Mouse (Mus musculus): Measurements from ENCODE around the gene Tm7sf2. TPM values are rescaled to one million over a fixed set of nuclear protein-coding genes. Genes with fewer than 3 reads are reported as not detected.

The Tm7sf2 gene
- polyA plus RNA-seq, 1 experiment from 2014 or later, result 34.9 TPM

DNA sequence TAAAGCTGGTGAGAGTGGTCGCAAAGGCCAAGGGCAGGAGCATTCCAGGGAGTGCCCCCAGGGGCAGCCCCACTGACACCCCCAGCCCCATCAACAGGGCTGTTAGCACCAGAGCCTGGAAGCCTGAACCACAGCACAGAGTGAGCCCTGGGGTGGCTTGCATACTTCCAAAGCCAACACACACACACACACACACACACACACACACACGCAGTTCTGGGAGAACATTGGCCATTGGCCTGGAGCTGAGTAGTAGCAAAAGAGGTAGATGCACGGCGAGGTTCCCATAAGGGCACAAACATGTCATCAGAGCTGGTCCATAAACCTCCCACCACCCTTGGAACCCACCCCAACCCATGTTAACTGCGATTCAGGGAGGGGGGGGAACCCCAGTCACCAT lies 1.6 kb downstream of the Tm7sf2 start:
- Histone ChIP-seq H3K36me3 (peaks cover 29% of the 10 kb centered on the region), H3K4me3 (peak overlapping the region; percentile 65), H3K4me1 (peaks cover 43% of the 10 kb centered on the region), H3K9ac (replicated peaks) (peak overlapping the region; percentile 86), H3K4me2 (replicated peaks) (peak overlapping the region; percentile 97), H3K9me3 (no peaks in the 10 kb centered on the region), H3K27ac (replicated peaks) (peak overlapping the region; percentile 89), H3K27me3 (no peaks in the 10 kb centered on the region)
- ATAC-seq (replicated peaks), result 0 out of 2 replicates have a peak, but pooled peaks have one; percentile 2
- 32% methylated on average over 5 of the region's 5 CpGs for WGBS

DNA sequence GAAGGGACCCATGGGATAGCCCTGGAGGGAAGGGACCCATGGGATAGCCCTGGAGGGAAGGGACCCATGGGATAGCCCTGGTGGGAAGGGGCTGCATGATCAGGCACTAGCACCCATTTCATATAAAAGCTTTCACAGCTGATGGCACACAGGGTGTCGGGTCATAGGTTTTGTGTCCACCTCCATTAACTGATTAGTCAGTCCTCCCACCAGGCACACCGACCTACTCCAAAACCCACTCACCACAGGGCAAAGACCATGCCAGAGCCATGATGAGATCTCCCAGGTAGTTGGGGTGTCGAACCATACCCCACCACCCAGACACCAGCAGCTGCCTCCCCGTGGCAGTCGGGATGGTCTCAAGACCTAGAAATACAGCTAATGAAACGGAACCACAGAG lies 5.1 kb downstream of the Tm7sf2 start:
- H3K9ac ChIP-seq (replicated peaks), result no peak overlapping the region
- H3K27me3 ChIP-seq, result no peaks in the 10 kb centered on the region
- H3K4me3 ChIP-seq, result 0 out of 2 replicates have a peak overlapping the region, but pooled peaks have one; percentile 88
- peaks cover 57% of the 10 kb centered on the region for H3K4me1 ChIP-seq
- peaks cover 10% of the 10 kb centered on the region for H3K36me3 ChIP-seq
- H3K27ac ChIP-seq (replicated peaks), result no peak overlapping the region
- 94% methylated on average over 6 of the region's 6 CpGs for WGBS
- H3K9me3 ChIP-seq, result no peaks in the 10 kb centered on the region
- no peak for ATAC-seq (replicated peaks)
- no peak overlapping the region; the same call in 1 of the 2 replicates for H3K4me2 ChIP-seq (replicated peaks)

DNA sequence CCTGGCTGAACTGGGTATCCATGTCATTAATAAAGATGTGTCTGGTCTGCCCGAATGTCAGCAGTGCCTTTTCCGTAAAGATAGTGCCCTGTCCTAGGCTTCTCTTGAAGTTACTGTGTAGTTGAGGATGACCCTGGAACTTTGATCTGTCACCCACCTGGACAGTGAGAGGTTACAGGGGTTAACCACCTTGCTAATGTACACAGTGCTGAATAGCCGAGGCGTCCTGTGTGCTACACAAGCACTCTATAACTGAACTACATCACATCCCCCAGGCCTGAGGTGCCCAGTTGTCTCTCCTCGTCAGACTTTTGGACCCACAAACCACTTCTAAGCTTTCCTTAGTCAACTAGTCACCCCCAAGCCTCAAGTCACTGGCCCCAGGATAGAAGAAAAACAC lies 5.8 kb downstream of the Tm7sf2 start:
- Histone ChIP-seq H3K27ac (replicated peaks) (no peak overlapping the region), H3K27me3 (no peaks in the 10 kb centered on the region), H3K9me3 (no peaks in the 10 kb centered on the region), H3K36me3 (peaks cover 10% of the 10 kb centered on the region), H3K9ac (replicated peaks) (peak overlapping the region; percentile 94), H3K4me1 (peaks cover 53% of the 10 kb centered on the region), H3K4me2 (replicated peaks) (peak overlapping the region; percentile 99), H3K4me3 (peak overlapping the region; percentile 88)
- WGBS, result 72% methylated on average over 5 of the region's 5 CpGs
- ATAC-seq (replicated peaks), result no peak

DNA sequence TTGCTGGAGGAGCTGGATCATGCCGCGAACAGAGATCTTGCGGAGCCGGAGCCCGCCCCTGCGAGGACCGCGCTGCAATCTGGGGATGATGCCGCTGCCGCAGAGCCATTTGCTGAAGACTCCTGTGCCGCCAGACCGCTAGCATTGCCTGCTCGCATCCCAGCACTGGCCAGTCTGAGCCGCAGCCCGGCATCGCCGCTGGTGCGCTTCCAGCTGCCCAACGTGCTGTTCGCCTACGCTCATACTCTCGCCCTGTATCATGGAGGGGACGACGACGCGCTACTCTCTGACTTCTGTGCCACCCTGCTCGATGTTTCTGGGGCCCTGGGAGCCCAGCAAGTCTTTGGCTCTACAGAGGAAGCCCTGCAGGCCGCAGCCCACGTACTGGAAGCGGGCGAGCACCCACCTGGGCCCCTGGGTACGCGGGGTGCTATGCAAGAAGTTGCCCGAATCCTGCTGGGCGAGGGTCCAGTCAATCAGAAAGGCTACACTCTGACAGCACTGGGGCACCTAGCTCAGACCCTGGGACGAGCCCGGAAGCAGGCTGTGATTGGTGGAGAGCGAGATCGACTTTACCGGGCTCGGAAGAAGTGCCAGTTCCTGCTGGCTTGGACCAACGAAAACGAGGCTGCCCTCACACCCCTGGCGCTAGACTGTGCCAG lies 6.4 kb downstream of the Tm7sf2 start:
- ATAC-seq (replicated peaks), result no peak
- Histone ChIP-seq H3K4me1 (peaks cover 52% of the 10 kb centered on the region), H3K4me3 (peak overlapping the region; percentile 88), H3K27me3 (no peaks in the 10 kb centered on the region), H3K36me3 (peaks cover 10% of the 10 kb centered on the region), H3K4me2 (replicated peaks) (peak overlapping the region; percentile 99), H3K9me3 (no peaks in the 10 kb centered on the region), H3K27ac (replicated peaks) (peak overlapping the region; percentile 94), H3K9ac (replicated peaks) (peak overlapping the region; percentile 94)
- 2% methylated on average over 44 of the region's 44 CpGs for WGBS

DNA sequence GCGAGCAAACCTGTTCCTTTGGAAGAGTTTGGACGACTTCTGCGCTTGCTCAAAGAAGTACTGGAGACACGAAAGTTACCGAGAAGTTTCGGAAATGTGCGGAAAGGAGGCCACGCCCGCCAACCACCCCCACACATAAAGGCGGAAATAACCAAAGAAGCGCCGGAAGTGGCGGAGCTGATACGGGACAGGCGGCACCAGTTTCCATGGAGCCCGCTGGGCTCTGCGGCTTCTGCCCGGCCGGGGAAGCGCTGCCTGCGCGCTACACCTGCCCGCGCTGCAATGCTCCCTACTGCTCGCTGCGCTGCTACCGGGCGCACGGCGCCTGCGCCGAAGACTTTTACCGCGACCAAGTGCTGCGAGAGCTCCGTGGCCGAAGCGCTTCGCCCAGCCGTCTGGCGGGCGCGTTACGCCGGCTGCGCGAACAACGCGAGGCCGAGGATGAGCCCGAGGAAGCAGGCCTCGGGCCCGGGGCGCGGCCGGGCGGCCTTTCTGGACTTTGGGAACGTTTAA lies 7.1 kb downstream of the Tm7sf2 start, which contains the start of gene Znhit2:
Gene Znhit2 (plus strand): TSS at position 172 of the 513 bp plus-strand sequence.
- peak within 1 kb of the TSS; percentile 88 for H3K4me3 ChIP-seq
- no peaks in the 10 kb centered on the region for H3K9me3 ChIP-seq
- WGBS, result 0% methylated on average over 57 of the region's 58 CpGs
- peak; percentile 74 for ATAC-seq (replicated peaks)
- H3K4me2 ChIP-seq (replicated peaks), result peak within 1 kb of the TSS; percentile 99
- peaks cover 52% of the 10 kb centered on the region for H3K4me1 ChIP-seq
- H3K36me3 ChIP-seq, result peaks cover 10% of the 10 kb centered on the region
- H3K27me3 ChIP-seq, result no peaks in the 10 kb centered on the region
- H3K27ac ChIP-seq (replicated peaks), result peak within 1 kb of the TSS; percentile 94
- peak within 1 kb of the TSS; percentile 94 for H3K9ac ChIP-seq (replicated peaks)

DNA sequence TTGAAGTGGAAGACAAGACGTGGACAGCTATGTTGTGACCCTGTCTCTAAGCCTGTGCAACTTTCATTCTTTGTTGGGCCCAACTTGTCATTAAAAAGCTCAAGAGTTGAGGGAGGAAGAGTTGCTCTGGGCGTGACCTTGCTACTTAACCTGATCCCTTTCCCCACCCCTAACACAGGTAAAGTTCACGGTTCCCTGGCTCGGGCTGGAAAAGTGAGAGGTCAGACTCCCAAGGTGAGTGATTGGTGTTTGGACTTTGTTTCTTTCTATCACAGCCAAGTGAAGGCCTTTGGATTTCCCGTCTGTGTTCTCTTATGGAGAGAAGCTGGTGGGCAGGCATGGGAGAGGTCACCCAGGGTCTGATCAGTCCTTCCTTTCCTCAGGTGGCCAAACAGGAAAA lies 9.2 kb downstream of the Tm7sf2 start:
- H3K27me3 ChIP-seq, result no peaks in the 10 kb centered on the region
- 87% methylated on average over 5 of the region's 5 CpGs for WGBS
- no peaks in the 10 kb centered on the region for H3K9me3 ChIP-seq
- peaks cover 49% of the 10 kb centered on the region for H3K4me1 ChIP-seq
- peaks cover 28% of the 10 kb centered on the region for H3K36me3 ChIP-seq
- H3K9ac ChIP-seq (replicated peaks), result no peak overlapping the region; the same call in 1 of the 2 replicates
- H3K4me3 ChIP-seq, result peak overlapping the region; percentile 87
- peak overlapping the region; percentile 78 for H3K4me2 ChIP-seq (replicated peaks)
- ATAC-seq (replicated peaks), result no peak
- H3K27ac ChIP-seq (replicated peaks), result no peak overlapping the region

DNA sequence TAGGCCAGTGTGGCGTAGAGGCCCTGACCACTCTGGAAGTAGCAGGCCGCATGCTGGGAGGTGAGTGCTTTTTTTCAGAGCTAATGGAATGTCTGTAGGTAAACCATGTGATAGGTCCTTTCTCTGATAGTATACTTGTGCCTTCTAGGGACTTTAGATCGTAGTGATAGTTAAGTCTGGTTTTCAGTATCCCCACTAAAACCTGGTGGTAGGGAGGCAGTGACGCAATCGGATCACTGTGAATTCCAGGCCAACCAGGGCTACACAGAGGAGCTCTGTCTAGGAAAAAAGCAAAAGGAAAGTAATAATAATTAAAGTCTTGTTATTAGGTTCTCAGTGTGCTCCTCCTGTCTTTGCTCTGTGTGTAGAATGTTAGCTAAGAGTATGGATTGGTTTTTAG lies 9.7 kb downstream of the Tm7sf2 start:
- Histone ChIP-seq H3K9me3 (no peaks in the 10 kb centered on the region), H3K9ac (replicated peaks) (peak overlapping the region; percentile 93), H3K36me3 (peaks cover 32% of the 10 kb centered on the region), H3K4me3 (peak overlapping the region; percentile 87), H3K4me2 (replicated peaks) (peak overlapping the region; percentile 78), H3K27me3 (no peaks in the 10 kb centered on the region), H3K27ac (replicated peaks) (0 out of 2 replicates have a peak overlapping the region, but pooled peaks have one; percentile 86), H3K4me1 (peaks cover 48% of the 10 kb centered on the region)
- 42% methylated on average over 5 of the region's 5 CpGs for whole genome bisulfite sequencing
- no peak for ATAC-seq (replicated peaks)

DNA sequence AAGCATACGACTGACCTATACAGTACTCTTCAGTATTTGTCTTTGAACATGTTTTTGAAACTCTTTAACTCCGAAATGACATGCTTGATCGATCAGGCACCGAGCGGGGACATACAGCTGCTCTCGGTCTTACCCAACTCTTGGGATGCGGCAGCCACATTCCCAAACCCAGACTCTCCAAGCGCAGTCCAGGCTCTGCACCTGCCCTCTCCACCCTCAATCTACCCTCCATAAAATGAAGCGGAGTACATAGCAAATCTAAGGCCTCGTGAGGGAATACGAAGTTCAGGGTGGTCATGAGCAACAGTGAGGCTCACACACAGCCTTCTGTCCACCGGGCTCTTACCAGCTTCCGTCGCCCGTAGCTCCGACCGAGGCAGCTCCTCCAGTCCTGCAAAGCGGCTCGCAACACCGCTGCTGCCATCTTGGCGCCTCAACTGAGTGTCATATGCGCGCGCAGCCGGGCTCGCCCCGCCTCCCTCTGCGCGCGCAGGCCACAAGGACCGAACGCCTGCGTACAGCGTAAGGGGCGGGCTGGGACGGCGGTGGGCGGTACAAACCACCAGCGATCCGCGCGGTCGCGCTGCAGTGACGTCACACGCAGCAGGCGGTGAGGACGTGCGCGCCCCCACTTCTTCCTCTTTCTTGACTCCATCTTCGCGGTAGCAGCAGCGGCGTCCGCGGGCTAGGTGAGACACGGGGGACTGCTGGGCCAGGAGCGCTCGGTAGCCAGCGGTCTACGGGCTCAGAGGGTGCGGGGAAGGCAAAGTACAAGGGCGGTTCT lies 10.7 kb downstream of the Tm7sf2 start, which contains the start of the genes Mrpl49 and Fau:
Gene Mrpl49 (minus strand): TSS at position 473 of the 784 bp plus-strand sequence.
Gene Fau (plus strand): TSS at position 532 of the 784 bp plus-strand sequence.
- no peaks in the 10 kb centered on the region for H3K27me3 ChIP-seq

DNA sequence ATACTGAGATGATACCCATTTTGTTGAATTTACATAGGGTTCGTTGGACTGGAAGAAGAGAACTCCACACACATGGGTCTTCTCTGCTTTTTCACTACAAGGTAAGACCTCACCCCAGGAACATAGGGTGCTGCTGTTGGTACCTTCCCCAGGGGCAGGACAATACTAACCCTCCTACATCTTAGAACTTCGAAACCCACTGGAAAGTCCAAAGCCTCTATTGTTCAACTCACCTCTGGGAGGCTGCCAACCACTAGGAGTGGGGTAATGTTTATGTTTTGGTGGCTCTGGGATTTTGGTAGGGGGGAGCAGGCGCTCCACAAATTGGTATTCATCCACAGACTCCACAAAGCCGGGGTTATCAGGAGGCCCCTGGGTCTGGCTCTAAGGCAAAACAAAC lies 11.5 kb downstream of the Tm7sf2 start:
- 43% methylated on average over 4 of the region's 4 CpGs for WGBS
- peaks cover 30% of the 10 kb centered on the region for H3K4me1 ChIP-seq
- peak overlapping the region; percentile 78 for H3K4me2 ChIP-seq (replicated peaks)
- peak overlapping the region; percentile 87 for H3K4me3 ChIP-seq
- H3K9me3 ChIP-seq, result no peaks in the 10 kb centered on the region
- ATAC-seq (replicated peaks), result no peak
- peaks cover 50% of the 10 kb centered on the region for H3K36me3 ChIP-seq
- H3K27ac ChIP-seq (replicated peaks), result no peak overlapping the region
- H3K9ac ChIP-seq (replicated peaks), result peak overlapping the region; percentile 84
- H3K27me3 ChIP-seq, result no peaks in the 10 kb centered on the region

More for the DNA sequence above, 10.7 kb downstream of the Tm7sf2 start, which contains the start of the genes Mrpl49 and Fau:
- Histone ChIP-seq H3K27ac (replicated peaks) (peak within 1 kb of the TSS; percentile 86), H3K36me3 (peaks cover 42% of the 10 kb centered on the region), H3K4me2 (replicated peaks) (peak within 1 kb of the TSS; percentile 78), H3K9me3 (no peaks in the 10 kb centered on the region), H3K4me1 (peaks cover 38% of the 10 kb centered on the region), H3K9ac (replicated peaks) (peak within 1 kb of the TSS; percentile 93), H3K4me3 (peak within 1 kb of the TSS; percentile 87)
- ATAC-seq (replicated peaks), result peak; percentile 87
- WGBS, result under 1% methylated on average over 63 of the region's 63 CpGs

DNA sequence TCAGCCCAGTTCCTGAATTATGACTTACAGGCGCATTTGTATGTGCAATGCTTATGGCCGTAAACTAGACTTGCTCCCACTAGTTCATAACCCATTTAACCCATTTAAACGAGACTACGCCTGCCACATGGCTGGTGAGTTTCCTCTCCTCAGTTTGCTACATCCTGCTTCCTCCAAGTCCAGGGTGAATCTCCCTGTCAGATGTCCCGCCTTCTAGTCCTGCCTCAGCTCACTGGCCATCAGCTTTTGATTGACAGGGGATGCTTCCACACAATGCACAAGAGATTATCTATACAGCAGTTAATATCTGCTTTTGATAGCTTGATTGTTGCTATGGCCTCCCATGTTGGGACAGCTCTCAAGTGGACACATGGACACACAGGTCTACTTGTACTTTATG lies 13.9 kb downstream of the Tm7sf2 start:
- H3K9ac ChIP-seq (replicated peaks), result no peak overlapping the region
- H3K4me3 ChIP-seq, result no peak overlapping the region
- H3K4me1 ChIP-seq, result peaks cover 23% of the 10 kb centered on the region
- WGBS, result 91% methylated on average over 5 of the region's 5 CpGs
- H3K36me3 ChIP-seq, result peaks cover 69% of the 10 kb centered on the region
- no peaks in the 10 kb centered on the region for H3K27me3 ChIP-seq
- no peak overlapping the region for H3K4me2 ChIP-seq (replicated peaks)
- no peak for ATAC-seq (replicated peaks)
- no peak overlapping the region for H3K27ac ChIP-seq (replicated peaks)
- H3K9me3 ChIP-seq, result no peaks in the 10 kb centered on the region

DNA sequence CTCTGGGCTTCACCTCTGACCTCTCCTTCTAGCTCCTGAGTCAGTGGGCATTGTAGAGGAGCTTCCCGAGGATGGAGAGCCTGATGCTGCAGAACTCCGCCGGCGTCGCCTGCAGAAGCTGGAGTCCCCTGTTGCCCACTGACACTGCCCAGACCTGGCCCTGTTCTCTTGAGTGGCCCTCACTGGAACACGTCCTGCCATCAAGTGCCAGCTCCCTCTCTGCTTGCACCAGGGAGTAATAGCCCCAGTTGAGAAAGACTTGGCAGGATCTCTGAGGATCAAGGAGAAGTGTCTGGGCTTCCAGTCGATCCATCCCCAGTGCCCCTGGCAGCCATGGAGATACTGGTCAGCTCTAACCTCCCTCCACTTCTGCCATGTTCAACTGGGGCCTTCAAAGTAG lies 15.7 kb downstream of the Tm7sf2 start:
- H3K4me3 ChIP-seq, result no peak overlapping the region
- H3K27me3 ChIP-seq, result no peaks in the 10 kb centered on the region
- no peak overlapping the region for H3K4me2 ChIP-seq (replicated peaks)
- peaks cover 75% of the 10 kb centered on the region for H3K36me3 ChIP-seq
- ATAC-seq (replicated peaks), result no peak
- H3K9ac ChIP-seq (replicated peaks), result no peak overlapping the region
- 91% methylated on average over 7 of the region's 7 CpGs for WGBS
- peaks cover 22% of the 10 kb centered on the region for H3K4me1 ChIP-seq
- H3K27ac ChIP-seq (replicated peaks), result no peak overlapping the region
- no peaks in the 10 kb centered on the region for H3K9me3 ChIP-seq
